Mouse (Mus musculus): ENCODE measurements around the gene Dnaja3. TPM values are rescaled to one million over a fixed set of nuclear protein-coding genes. Genes with fewer than 3 reads are reported as not detected.

Gene Dnaja3
- polyA plus RNA-seq, 1 experiment from 2014 or later, result 38.6 TPM

DNA sequence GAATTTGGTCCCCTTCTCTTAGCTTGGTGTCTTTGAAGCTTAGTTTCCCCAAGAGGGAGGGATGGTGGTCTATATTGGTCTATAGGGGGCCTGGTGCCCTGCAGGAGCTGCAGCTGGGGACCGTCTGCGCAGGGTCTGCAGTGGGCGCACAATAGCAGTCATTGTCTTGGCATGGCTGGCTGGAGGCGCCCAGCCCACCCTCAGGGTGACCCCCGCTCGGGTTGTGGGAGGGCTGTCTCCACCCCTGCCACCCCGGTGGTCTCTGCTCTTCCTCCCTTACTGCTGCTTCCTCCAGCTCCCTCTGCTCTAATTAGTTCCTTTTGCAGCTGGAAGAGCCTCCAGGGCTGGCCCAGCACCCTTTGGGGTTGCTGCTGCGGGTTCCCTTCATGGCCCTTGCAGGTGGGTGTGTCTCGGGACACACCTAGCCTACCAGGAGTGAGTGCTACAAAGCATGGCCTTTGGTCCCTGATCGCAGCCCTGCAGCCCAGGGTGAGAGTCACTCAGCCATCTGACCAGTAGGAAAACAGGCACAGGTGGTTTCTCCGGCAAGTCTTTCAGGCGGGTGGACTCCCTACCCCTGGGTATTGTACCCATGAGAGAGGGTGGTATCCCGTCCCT, 34.2 kb upstream of the Dnaja3 start:
- Histone ChIP-seq H3K9ac (ENCODE audit: low read depth, low read length) (no peak overlapping the region), H3K4me3 (ENCODE audit: low read depth, low read length) (no peak overlapping the region), H3K36me3 (ENCODE audit: control insufficient read depth, insufficient read depth) (peaks cover 10% of the 10 kb centered on the region; the same call in 1 of the 2 replicates), H3K27me3 (replicated peaks; ENCODE audit: control insufficient read depth, insufficient read depth, low read length) (no peaks in the 10 kb centered on the region), H3K4me1 (replicated peaks; ENCODE audit: control insufficient read depth, insufficient read depth, low read length) (peaks cover 36% of the 10 kb centered on the region), H3K9me3 (ENCODE audit: control insufficient read depth) (no peaks in the 10 kb centered on the region), H3K27ac (ENCODE audit: low read depth, low read length) (no peak overlapping the region; the same call in 1 of the 2 replicates), H3K4me2 (replicated peaks; ENCODE audit: low read depth) (peak overlapping the region; percentile 37)
- no peak; the same call in 1 of the 2 replicates for ATAC-seq
- TF ChIP-seq CTCF (IDR thresholded peaks at IDR 0.05; ENCODE audit: low read depth), result no peak
- WGBS, result 40% methylated on average over 13 of the region's 13 CpGs

DNA sequence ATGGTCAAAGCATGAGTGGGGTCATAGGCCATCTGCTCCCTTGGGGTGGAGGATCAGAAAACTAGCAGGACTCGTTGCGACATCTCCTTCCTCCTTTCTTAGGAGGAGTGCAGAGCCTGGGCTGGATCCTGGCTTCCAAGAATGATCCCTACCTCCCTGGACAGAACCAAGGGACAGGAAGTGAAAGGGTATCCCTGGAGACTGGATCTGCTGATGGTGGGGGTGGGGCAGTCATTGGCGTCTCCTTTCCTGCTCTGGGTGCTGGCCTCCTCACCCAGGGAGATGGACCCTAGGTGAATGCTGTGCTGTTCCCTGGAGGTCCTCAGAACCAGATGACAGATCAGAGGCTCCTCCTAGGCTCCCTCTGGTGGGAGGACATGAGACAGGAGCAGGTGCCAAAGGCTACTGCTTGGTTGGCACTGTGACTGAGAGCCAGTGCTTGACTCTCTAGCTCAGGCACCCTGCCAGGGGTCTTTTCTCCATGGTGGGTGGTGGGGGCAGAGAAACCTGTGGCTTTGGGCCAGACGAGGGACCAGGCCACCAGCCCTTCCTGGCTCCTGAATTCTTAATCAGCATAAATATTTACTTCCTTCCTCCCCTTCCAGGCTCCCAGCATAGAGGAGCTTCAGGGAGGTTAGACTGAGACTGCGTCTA, 33.2 kb upstream of the Dnaja3 start:
- peaks cover 36% of the 10 kb centered on the region for H3K4me1 ChIP-seq (replicated peaks; ENCODE audit: control insufficient read depth, insufficient read depth, low read length)
- 0 out of 2 replicates have a peak overlapping the region, but pooled peaks have one; percentile 3 for H3K4me2 ChIP-seq (replicated peaks; ENCODE audit: low read depth)
- H3K9ac ChIP-seq (ENCODE audit: low read depth, low read length), result 0 out of 2 replicates have a peak overlapping the region, but pooled peaks have one; percentile 17
- TF ChIP-seq CTCF (IDR thresholded peaks at IDR 0.05; ENCODE audit: low read depth), result peak; percentile 83
- no peak overlapping the region; the same call in 1 of the 2 replicates for H3K27ac ChIP-seq (ENCODE audit: low read depth, low read length)
- 13% methylated on average over 5 of the region's 5 CpGs for WGBS
- H3K4me3 ChIP-seq (ENCODE audit: low read depth, low read length), result no peak overlapping the region
- ATAC-seq, result 0 out of 2 replicates have a peak, but pooled peaks have one; percentile 15
- H3K36me3 ChIP-seq (ENCODE audit: control insufficient read depth, insufficient read depth), result peaks cover 15% of the 10 kb centered on the region; the same call in 1 of the 2 replicates
- no peaks in the 10 kb centered on the region for H3K9me3 ChIP-seq (ENCODE audit: control insufficient read depth)
- no peaks in the 10 kb centered on the region for H3K27me3 ChIP-seq (replicated peaks; ENCODE audit: control insufficient read depth, insufficient read depth, low read length)

- ATAC-seq, result peak; percentile 36
- Histone ChIP-seq H3K9me3 (ENCODE audit: control insufficient read depth) (no peaks in the 10 kb centered on the region), H3K27me3 (replicated peaks; ENCODE audit: control insufficient read depth, insufficient read depth, low read length) (no peaks in the 10 kb centered on the region), H3K4me1 (replicated peaks; ENCODE audit: control insufficient read depth, insufficient read depth, low read length) (peaks cover 28% of the 10 kb centered on the region), H3K4me2 (replicated peaks; ENCODE audit: low read depth) (no peak overlapping the region), H3K4me3 (ENCODE audit: low read depth, low read length) (no peak overlapping the region), H3K36me3 (ENCODE audit: control insufficient read depth, insufficient read depth) (peaks cover 24% of the 10 kb centered on the region), H3K27ac (ENCODE audit: low read depth, low read length) (no peak overlapping the region), H3K9ac (ENCODE audit: low read depth, low read length) (no peak overlapping the region)
- 40% methylated on average over 9 of the region's 9 CpGs for WGBS
- TF ChIP-seq CTCF (IDR thresholded peaks at IDR 0.05; ENCODE audit: low read depth), result peak; percentile 98
These were observed 31.8 kb upstream of the Dnaja3 start for GRCm38 (mm10) chr16:4607818-4608531.

- 73% methylated on average over 19 of the region's 19 CpGs for WGBS
- peaks cover 30% of the 10 kb centered on the region for H3K36me3 ChIP-seq (ENCODE audit: control insufficient read depth, insufficient read depth)
- no peak overlapping the region for H3K4me3 ChIP-seq (ENCODE audit: low read depth, low read length)
- TF ChIP-seq CTCF (IDR thresholded peaks at IDR 0.05; ENCODE audit: low read depth), result no peak
- peaks cover 24% of the 10 kb centered on the region for H3K4me1 ChIP-seq (replicated peaks; ENCODE audit: control insufficient read depth, insufficient read depth, low read length)
- no peak overlapping the region for H3K9ac ChIP-seq (ENCODE audit: low read depth, low read length)
- no peaks in the 10 kb centered on the region for H3K27me3 ChIP-seq (replicated peaks; ENCODE audit: control insufficient read depth, insufficient read depth, low read length)
- H3K9me3 ChIP-seq (ENCODE audit: control insufficient read depth), result no peaks in the 10 kb centered on the region
- H3K27ac ChIP-seq (ENCODE audit: low read depth, low read length), result no peak overlapping the region
- no peak overlapping the region for H3K4me2 ChIP-seq (replicated peaks; ENCODE audit: low read depth)
- no peak for ATAC-seq
These were observed 31.2 kb upstream of the Dnaja3 start for GRCm38 (mm10) chr16:4608532-4609059.

DNA sequence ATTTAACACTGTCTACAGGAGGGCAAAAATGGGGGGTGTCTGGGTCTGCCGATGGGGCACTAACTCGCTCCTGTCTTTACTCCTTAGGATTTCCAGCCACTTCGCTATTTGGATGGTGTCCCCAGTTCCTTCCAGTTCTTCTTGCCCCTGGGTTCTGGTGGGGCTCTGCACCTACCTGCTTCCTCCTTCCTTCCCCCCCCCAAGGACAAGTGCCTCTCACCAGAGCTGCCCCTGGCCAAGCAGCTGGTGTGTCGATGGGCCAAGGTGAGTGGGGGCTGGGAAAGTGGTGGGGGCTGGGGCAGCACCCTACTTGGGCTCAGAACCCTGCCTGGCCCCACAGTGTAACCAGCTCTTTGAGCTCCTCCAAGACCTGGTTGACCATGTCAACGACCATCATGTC, 28.6 kb upstream of the Dnaja3 start:
- H3K4me2 ChIP-seq (replicated peaks; ENCODE audit: low read depth), result no peak overlapping the region
- no peak for TF ChIP-seq CTCF (IDR thresholded peaks at IDR 0.05; ENCODE audit: low read depth)
- no peak overlapping the region for H3K4me3 ChIP-seq (ENCODE audit: low read depth, low read length)
- ATAC-seq, result no peak
- no peaks in the 10 kb centered on the region for H3K9me3 ChIP-seq (ENCODE audit: control insufficient read depth)
- H3K36me3 ChIP-seq (ENCODE audit: control insufficient read depth, insufficient read depth), result peaks cover 48% of the 10 kb centered on the region
- 84% methylated on average over 5 of the region's 5 CpGs for WGBS
- no peaks in the 10 kb centered on the region for H3K27me3 ChIP-seq (replicated peaks; ENCODE audit: control insufficient read depth, insufficient read depth, low read length)
- H3K27ac ChIP-seq (ENCODE audit: low read depth, low read length), result no peak overlapping the region
- H3K9ac ChIP-seq (ENCODE audit: low read depth, low read length), result no peak overlapping the region
- peaks cover 11% of the 10 kb centered on the region for H3K4me1 ChIP-seq (replicated peaks; ENCODE audit: control insufficient read depth, insufficient read depth, low read length)

- peak; percentile 37; the same call in 1 of the 2 replicates for TF ChIP-seq CTCF (IDR thresholded peaks at IDR 0.05; ENCODE audit: low read depth)
- Histone ChIP-seq H3K9me3 (ENCODE audit: control insufficient read depth) (no peaks in the 10 kb centered on the region), H3K4me2 (replicated peaks; ENCODE audit: low read depth) (no peak overlapping the region), H3K36me3 (ENCODE audit: control insufficient read depth, insufficient read depth) (peaks cover 48% of the 10 kb centered on the region), H3K4me3 (ENCODE audit: low read depth, low read length) (no peak overlapping the region), H3K9ac (ENCODE audit: low read depth, low read length) (no peak overlapping the region), H3K27ac (ENCODE audit: low read depth, low read length) (no peak overlapping the region), H3K27me3 (replicated peaks; ENCODE audit: control insufficient read depth, insufficient read depth, low read length) (no peaks in the 10 kb centered on the region), H3K4me1 (replicated peaks; ENCODE audit: control insufficient read depth, insufficient read depth, low read length) (peaks cover 6% of the 10 kb centered on the region)
- WGBS, result 92% methylated on average over 7 of the region's 7 CpGs
- ATAC-seq, result no peak
These were observed 28.1 kb upstream of the Dnaja3 start for GRCm38 (mm10) chr16:4611676-4612075.
